In the genomic region with DNA sequence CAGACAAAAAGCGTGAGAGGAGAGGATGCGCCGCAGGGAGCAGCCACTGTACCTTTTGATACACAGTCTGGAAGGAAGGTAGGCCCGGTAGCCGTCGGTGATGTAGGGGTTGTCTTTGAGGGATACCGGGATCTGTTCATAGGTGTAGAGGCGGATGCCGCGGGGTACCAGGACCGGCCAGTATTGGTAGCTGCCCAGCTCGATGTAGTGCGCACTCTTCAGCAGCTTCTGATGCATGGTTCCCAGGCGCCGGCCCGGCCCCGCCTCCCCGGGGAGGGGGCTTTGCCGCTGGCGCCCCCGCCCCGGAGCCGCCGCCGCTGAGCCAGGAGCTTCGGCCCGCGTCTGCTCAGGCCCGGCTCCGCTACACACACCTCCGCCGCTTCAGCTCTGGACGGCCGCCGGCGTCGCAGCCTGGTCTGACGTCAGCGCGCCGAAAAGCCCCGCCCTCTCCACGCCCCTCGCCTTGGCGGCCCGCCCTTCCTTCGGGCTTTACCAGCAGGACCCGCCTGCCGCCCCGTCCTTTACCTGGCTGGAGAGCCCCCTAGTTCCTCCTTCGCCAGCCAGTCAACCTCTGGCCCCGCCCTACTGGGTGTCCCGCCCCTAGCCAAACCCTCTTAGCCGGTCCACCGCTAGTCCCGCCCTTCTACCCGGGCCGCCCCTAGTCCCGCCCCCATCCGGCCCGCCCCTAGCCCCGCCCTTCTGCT, we compare ENCODE assay signal across 7 mouse cellular contexts. TPM values are rescaled to one million over a fixed set of nuclear protein-coding genes. Genes with fewer than 3 reads are reported as not detected.
DNase-seq lines count a peak whose midpoint lies in the region; ATAC-seq lines count a peak whose summit lies in the region.

A gene (minus strand): TSS at position 390 of the 704 bp plus-strand sequence.

- no peaks in the 10 kb centered on the region for H3K36me3 ChIP-seq in intestine, embryonic 15.5 days
- H3K36me3 ChIP-seq in midbrain, embryonic 10.5 days = peaks cover 8% of the 10 kb centered on the region

- no peaks in the 10 kb centered on the region for H3K9me3 ChIP-seq in intestine, embryonic 15.5 days
- H3K9me3 ChIP-seq in midbrain, embryonic 10.5 days (replicated peaks) = no peaks in the 10 kb centered on the region

- intact Hi-C loops in gastrocnemius, postnatal 36 days (cut with DNase I) = no loop called here
- intact Hi-C loops in left cerebral cortex, postnatal 25 days (cut with DNase I) = no loop called here

- H3K9ac ChIP-seq in intestine, embryonic 15.5 days = peak within 1 kb of the TSS; percentile 66

- DNase-seq in adrenal gland, adult 18-20 months (ENCODE audit: low spot score in 2 of 2) = peak; percentile 98 to 99
- DNase-seq in embryo, embryonic 11 days = peak; percentile 95
- peak; percentile 97 to 98 for DNase-seq in gastrocnemius, postnatal 36 days
- peak; percentile 98 to 99 for DNase-seq in left cerebral cortex, postnatal 25 days (ENCODE audit: low spot score in 2 of 2)
- peak; percentile 95 for DNase-seq in midbrain, embryonic 10.5 days (ENCODE audit: low spot score)
- peak; percentile 98 for DNase-seq in right cerebral cortex, postnatal 4 days

- no peaks in the 10 kb centered on the region; the same call in 1 of the 2 replicates for H3K4me1 ChIP-seq in intestine, embryonic 15.5 days (replicated peaks)
- H3K4me1 ChIP-seq in midbrain, embryonic 10.5 days = peaks cover 13% of the 10 kb centered on the region

- ATAC-seq in intestine, embryonic 15.5 days = peak; percentile 99

- under 1% methylated on average over 61 of the region's 62 CpGs for WGBS in intestine, embryonic 15.5 days
- WGBS in midbrain, embryonic 10.5 days = under 1% methylated on average over 62 of the region's 62 CpGs

- 0 out of 2 replicates have a peak within 1 kb of the TSS, but pooled peaks have one; percentile 36 for H3K27ac ChIP-seq in intestine, embryonic 15.5 days
- H3K27ac ChIP-seq in midbrain, embryonic 10.5 days (replicated peaks) = peak within 1 kb of the TSS; percentile 85

- H3K4me3 ChIP-seq in intestine, embryonic 15.5 days (replicated peaks) = peak within 1 kb of the TSS; percentile 75
- H3K4me3 ChIP-seq in midbrain, embryonic 10.5 days = peak within 1 kb of the TSS; percentile 74

- no peaks in the 10 kb centered on the region for H3K27me3 ChIP-seq in intestine, embryonic 15.5 days (replicated peaks)
- peaks cover 6% of the 10 kb centered on the region; the same call in 1 of the 2 replicates for H3K27me3 ChIP-seq in midbrain, embryonic 10.5 days (ENCODE audit: low read depth, poor library complexity, severe bottlenecking)

- H3K4me2 ChIP-seq in intestine, embryonic 15.5 days (replicated peaks) = peak within 1 kb of the TSS; percentile 85

RNA-seq across cellular contexts. Expression of the gene that starts here (rescaled TPM):
- 1 to 10 TPM; 2.9 to 4.9 TPM for total RNA-seq in adrenal gland, adult 18-20 months (2021)
- total RNA-seq in gastrocnemius, postnatal 36 days (2021) = 1 to 10 TPM; 3.6 to 3.7 TPM
- 2.3 and 2.4 TPM in 2 replicates for polyA plus RNA-seq in intestine, embryonic 15.5 days (2015; fragmentation: Nextera tagmentation; extraction: Ambion mirVana)
- total RNA-seq in left cerebral cortex, postnatal 25 days (2021) = 10 to 100 TPM; 27.7 to 28.3 TPM
- 8.4 and 9.3 TPM in 2 replicates for polyA plus RNA-seq in midbrain, embryonic 10.5 days (2016; fragmentation: Nextera tagmentation; extraction: Ambion mirVana)

Comparison
In these comparisons a context has a peak if more than half of its experiments do, and no peak if none do; other contexts are left out.
1. Peak in every context shown above with its lines: DNase-seq, ATAC-seq, H3K4me3 ChIP-seq and H3K27ac ChIP-seq.
2. RNA of the gene that starts here (total RNA-seq): 27.7 to 28.3 TPM in left cerebral cortex, postnatal 25 days; 2.9 to 4.9 TPM in adrenal gland, adult 18-20 months and 3.6 to 3.7 TPM in gastrocnemius, postnatal 36 days; every median in the first group is over 4 times any median in the second.